Mouse (Mus musculus) bone marrow macrophage, adult 2 months (primary cell): ENCODE data around the gene Dpysl5.

Experiments used
- CTCF ChIP-seq: IDR thresholded peaks from 2 replicates; pipeline ENCODE4 v1.5.1; 2012; ENCODE audit warnings: low read depth, mild to moderate bottlenecking, low read length, moderate library complexity
- POLR2A ChIP-seq: IDR thresholded peaks from 2 replicates; pipeline ENCODE4 v1.6.1; 2012; ENCODE audit warnings: mild to moderate bottlenecking, low read depth, low read length, borderline replicate concordance

- TF ChIP-seq POLR2A: no peak
- no peak for TF ChIP-seq CTCF
Observed at GRCm38 (mm10) chr5:30749582-30750311, 38.4 kb downstream of the Dpysl5 start.
